Mouse (Mus musculus): Measurements from ENCODE around the gene Fbn1.

Fbn1 gene

DNA sequence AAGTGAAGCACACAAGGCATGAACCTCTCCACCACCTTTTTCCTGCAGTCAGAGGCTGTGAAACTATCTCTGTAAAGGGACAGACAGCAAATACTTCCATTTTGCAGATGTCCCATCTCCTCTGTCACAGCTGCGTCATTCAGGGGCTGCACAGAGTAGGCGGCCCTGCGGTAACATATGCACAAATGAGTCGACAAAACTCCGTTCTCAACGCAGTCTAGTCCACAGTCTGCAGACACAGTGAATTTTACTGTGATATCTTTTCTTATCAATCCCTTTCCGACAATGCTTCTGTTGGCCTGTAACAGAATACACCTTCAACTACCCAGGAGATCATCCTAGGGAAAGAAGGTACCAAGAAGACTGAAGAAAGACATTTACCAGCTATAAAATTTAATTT, 9.6 kb downstream of the Fbn1 start:
- DNase-seq (ENCODE audit: low spot score): no peak

DNA sequence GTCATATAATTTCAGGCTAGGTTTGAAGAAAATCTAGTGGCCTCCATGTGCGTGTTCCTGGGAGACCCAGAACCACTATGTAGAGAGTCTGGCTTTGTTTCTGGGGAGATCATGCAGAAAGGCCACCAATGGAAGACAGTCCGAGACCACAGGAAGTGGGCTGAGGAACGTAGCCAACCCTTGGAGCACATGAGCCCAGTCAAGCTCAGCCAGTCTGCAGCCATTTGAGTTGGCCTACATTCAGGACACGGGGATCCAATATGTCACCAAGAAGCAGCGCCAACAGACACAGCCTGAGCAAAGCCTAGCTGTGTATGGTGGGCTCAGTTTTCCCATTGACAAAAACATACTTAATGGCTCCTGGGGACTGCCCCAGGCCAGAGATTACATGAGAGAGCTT, 11.1 kb downstream of the Fbn1 start:
- DNase-seq (ENCODE audit: low spot score): no peak

DNA sequence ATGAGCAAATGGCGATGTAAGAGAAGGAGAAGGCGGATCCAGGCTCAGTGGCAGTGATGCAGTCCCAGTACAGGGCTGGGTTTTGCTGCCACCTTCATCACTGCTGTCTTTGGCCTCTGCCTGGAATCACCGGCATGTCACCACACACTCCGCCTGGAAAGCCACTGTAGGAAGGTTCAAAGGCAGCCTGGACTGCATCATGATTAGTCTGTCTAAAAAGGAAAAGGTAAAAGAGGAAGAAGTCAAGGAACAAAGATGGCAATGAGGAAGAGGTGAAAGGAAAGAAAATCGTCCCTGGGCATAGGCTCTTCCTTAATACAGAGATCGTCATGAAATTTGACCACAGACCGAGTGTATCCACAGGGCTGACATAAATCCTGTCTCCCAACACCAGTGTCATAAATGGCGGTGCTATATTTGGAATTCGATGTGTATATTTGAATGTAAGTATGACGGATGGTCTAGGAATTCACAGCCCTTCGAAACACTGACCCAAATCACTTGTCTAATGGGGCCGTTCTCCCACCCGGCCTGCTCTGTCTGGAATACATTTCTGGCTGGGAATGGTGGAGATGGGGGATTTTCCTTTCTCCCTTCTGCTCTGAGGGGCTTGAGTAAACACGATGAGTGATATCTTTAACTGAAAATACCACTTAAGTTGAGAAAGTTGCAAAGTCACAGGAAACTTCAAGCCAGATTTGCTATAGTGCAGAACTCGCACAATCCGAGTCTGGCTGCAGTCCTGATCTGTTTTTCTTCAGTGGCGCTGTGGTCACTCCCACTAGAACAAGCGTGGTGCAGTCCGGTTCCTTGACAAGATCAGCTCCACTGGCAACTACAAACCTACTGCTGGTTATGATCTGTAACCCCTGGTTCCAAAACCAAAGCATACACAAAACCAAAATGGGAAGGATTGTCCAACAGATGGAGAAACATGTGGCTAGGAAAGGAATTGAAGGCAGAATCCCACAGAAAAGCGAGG, 12.7 kb downstream of the Fbn1 start:
- DNase-seq (ENCODE audit: low spot score): no peak

DNA sequence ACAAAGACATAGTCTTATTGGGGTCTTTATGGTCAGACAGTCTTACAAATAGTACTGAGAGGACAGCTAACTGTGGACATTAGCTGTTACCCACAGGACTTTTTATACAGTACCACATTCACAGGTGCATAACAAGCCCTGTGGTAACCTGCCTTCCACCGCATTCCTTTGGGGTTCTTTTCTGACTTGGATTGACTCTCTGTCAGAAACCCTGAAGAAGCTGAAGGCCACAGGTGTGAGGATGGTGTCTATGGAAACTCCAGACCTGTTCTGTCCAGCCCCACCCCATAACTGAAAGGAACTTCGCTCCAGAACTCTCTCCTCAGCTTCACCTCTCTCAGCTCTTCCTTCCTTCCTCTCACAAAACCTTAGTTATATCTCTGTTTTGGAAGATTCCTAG, 13.5 kb downstream of the Fbn1 start:
- DNase-seq (ENCODE audit: low spot score): no peak

DNA sequence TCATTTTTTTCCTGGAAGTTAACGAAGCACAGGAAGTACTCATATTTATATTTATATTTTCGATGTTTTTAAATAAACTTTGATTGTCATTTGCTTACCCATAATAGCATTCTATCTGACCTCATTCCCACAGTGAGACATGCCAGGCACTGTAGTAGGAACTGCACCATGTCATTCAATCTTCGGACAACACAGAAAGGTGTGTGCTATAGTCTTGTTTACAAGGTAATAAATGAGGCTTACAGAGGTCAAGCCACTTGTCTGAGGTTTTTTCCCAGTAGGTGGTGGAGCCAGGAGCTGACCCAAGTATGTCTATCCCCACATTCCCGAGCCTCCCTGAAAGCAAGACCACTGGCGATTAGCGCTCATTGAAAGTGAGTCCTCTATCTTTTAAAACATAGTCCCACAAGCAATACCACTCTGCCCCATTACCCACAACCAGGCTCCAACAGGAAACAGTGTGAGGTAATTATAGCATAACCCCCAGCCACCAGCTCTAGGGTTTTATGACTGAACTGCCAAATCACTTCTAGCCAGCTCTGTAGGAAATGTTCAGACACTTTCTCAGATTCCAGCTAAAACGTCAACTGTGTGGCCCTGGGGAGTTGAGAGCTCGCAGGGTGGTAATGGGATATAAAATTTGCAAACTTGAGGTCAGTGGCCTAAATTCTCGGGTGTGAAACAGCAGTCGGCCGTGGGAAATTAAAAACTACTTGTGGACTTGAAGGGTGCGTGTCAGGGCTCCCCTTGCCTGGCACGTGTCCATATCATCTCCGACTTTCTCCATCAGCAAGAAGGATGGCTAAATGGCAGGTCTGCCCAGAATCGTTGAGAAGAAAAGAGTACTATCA, 15.5 kb downstream of the Fbn1 start:
- DNase-seq (ENCODE audit: low spot score): no peak

DNA sequence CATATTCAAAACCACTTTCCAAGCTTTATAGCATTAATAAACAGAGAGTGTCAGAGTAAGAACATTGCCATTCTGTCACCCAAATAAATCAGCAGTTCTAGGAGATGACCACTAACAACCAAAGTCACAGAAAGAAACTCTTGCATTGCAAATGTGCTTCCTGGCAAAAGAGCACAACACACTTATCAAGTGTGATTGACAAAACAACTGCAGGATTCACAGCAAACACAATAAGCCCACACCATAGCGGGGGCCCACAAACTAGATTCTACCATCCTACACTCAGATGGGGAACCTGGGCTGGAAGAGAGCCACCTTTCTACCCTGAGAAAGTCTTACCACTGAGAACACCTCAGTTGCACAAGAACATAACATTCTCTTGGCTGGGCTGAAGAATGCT, 17.8 kb downstream of the Fbn1 start:
- no peak for DNase-seq (ENCODE audit: low spot score)

DNA sequence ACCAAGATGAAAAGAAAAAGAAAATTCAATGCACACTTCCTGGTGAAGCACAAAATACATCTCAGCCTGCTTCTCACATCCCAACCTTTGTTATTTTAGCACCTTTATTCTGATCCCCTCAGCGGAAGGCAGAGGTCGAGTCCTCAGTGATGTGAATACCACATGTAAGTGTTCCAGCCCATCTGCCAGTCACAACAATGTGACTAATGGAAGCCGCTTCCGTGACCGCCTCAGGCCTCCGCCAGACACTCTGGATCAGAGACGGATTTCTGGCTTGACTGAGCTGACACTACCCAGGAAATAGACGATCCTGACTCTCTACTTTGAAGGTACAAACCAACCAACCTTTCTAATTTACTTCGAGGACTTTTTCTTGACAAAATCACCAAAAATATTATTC, 22.9 kb downstream of the Fbn1 start:
- DNase-seq (ENCODE audit: low spot score): no peak

DNA sequence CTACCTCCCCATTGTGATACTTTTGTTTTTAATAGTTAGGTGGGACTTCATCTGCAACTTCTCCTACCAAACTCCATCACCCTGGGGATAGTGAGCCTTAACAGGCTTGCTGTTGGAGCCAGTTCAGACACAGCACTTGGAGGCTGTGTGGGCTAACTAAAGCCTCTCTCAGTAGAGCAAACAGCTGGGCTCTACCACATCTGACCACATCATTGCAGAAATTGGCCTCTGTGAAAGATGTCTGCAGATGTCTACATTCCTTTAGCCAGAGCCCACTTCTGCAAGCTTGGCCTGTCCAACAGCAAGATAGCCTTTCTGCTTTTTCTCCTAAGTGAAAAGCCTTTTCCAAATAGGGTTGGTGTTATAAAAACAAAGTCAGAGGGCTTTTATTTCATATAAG, 23.6 kb downstream of the Fbn1 start:
- no peak for DNase-seq (ENCODE audit: low spot score)

DNA sequence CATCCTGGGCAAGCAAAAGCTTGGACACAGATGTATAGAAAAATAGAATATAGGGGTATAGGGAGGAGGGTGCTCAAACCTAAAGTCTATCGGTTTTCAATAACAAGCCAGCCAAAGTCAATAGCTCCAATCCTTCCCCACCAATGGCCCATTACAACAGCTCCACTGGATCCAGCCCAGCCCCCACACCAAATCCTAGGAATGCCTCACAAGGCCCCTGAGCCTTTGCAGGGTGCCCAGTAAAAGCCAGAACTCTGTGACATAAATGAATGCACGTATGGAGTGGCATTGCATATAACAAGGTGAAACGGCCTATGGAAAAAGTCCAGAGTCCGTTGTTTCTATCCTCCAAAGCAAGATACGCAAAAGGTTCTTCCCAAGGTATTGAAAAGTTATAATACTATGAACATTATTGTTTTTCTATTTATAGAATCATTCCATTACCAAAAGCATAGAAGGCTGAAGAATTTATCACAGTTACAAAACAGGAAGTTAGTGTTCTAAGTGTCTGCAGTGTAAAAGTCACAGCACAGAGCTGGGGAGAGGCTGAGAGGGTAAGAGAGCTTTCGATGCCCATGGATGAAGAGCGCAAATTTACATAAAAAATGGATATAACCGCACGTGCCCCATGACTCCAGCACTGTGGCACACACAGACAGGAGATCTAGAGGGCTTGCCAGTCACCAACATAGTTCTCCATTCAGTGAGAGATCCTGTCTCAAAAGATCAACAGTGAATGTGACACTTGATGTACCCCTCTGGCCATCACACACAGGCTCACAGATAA, 26.1 kb downstream of the Fbn1 start:
- no peak for DNase-seq (ENCODE audit: low spot score)

DNA sequence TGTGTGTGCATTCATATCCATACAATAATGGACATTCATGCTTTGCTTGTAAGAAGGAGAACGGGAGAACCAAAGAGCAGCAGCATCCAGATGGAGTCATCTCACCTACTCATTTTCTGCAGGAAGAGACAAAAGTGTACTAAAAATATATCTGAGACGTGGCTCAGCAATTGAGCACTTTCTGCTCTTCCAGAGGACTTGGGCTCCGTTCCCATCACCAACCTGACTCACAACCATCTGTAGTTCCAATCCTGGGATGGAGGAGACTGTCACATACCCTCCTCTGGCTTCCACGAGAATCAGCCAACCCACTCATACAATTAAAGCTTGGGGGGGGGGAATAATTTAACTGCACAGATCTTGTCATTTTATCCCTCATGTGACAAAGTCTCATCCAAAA, 26.7 kb downstream of the Fbn1 start:
- DNase-seq (ENCODE audit: low spot score): no peak

DNA sequence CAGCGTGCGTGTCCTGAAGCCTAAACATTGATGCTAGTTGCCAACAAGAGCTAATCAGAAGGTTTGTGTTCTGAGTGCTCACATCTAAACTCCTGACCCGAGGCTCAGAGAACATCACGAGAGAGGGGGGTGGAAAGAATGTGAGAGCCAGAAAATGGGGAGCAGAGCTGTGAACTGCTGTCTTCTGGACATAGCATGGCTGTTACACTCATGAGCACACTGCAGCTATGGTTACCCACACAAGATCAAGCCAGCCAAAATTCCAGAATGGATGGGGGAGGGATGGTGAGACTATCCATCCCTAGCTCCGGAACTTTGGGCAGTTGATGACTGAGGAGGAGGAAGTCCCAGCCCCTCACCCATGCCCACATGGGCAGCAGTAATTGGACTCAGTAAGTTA, 27.7 kb downstream of the Fbn1 start:
- no peak for DNase-seq (ENCODE audit: low spot score)

DNA sequence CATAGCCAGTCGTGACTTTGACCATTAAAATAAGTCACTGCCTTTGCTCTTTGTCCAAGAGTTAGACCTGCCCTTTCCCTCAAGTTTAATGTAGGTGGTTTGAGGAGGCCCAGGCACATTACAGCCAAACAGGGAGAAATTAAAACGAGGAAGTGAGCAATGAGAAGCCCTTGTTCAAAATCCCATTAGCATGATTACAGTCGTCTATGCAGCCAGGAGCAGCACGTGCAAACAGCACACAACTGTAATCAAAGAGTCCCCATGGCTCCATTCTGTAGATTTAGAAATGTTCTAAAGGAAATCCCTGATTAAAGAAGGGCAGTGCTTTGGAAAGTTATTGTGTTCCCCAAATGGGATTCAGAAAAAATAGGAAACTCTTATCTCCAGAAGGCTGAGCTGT, 29.1 kb downstream of the Fbn1 start:
- DNase-seq (ENCODE audit: low spot score): no peak

DNA sequence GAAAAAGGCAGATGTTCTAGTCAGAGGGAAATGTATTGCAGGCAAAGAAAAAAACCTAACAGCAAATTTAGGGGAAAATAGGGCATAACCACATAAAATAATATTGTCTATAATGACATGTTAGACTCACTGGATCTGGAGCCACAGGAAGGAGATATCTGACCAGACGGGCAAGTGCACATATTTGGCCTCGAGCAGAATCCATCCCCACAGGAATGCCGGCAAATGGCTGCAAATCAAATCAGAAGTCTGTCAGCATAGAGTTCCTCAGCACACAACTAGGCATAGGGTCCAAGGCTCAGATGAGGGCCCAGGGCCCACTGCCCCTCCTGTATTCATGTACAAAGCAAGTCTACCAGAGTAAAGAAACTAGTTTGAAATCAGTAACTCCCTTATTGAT, 30.4 kb downstream of the Fbn1 start:
- no peak for DNase-seq (ENCODE audit: low spot score)

DNA sequence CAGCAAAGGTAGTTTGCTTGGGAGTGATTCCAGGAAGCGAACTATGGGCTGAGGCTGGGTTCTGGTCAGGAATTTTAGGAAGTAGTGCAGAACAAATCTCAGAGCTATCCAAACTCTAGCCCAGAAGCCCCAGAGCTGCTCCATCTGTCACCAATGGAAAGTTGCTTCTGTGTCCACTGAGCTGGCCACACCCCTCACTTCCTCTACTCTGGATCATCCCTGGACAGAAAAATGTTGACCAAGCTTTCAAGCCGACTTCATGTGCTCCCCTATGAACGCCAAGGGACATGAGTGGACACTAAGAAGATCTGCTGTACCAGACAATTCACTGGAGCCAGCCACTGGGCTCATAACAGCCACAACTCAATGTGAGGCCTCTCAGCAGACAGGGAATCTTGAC, 31.6 kb downstream of the Fbn1 start:
- DNase-seq (ENCODE audit: low spot score): no peak

DNA sequence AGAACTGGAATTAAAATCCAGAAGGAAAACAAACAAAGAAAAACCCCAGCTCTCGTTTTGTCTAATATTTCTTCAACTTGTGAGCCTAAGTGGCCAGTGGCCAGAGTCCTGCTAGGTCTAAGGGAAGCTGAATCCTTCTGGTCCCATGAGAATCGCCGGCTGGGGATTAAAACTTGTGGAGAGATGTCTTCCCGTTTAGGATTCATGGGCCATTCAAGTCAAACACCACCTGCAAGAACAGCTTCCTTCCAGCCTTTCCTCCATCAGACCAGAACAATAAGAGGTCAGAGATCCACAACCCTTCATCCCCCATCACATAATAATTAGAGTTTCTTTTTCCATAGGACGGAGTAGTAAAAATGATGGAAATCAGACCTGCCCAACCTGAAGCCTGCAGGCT, 33.1 kb downstream of the Fbn1 start:
- DNase-seq (ENCODE audit: low spot score): no peak

DNA sequence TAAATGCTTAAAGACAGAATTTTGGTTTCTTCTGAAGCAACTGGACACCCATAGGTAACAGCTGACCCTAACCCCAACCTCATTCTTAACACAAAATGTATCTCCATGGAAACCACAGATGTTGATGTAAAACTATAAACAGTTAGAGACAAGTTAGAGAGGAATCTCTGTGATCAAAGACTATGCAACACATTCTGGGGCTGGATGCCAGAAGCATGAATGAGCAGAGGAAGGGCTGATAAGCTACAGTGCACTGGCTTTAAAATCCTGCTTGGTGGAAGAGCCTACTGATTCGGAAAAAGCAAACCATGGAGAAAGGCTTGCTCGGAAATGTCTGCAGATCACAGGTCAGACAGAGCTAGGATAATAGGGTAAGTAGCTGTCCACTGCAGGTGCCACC, 34.6 kb downstream of the Fbn1 start:
- no peak for DNase-seq (ENCODE audit: low spot score)

DNA sequence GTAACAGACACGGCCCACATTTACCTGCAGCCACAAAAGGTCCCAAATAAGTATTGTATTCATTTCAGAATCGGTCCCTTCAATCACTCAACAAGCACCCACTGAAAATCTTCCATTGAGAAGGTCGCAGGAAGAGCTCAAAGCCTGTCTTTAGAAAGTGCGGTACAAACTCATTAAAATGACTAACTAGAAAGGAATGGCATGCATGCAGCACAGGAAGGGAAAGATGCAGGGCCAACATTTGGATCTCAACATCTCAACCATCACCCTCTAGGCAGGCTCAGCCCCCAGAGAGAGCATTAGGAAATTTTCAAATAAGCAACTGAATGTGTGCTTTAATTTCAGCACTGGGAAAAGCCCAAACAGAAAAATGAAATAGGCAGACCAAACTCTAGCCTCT, 36.1 kb downstream of the Fbn1 start:
- DNase-seq (ENCODE audit: low spot score): no peak

DNA sequence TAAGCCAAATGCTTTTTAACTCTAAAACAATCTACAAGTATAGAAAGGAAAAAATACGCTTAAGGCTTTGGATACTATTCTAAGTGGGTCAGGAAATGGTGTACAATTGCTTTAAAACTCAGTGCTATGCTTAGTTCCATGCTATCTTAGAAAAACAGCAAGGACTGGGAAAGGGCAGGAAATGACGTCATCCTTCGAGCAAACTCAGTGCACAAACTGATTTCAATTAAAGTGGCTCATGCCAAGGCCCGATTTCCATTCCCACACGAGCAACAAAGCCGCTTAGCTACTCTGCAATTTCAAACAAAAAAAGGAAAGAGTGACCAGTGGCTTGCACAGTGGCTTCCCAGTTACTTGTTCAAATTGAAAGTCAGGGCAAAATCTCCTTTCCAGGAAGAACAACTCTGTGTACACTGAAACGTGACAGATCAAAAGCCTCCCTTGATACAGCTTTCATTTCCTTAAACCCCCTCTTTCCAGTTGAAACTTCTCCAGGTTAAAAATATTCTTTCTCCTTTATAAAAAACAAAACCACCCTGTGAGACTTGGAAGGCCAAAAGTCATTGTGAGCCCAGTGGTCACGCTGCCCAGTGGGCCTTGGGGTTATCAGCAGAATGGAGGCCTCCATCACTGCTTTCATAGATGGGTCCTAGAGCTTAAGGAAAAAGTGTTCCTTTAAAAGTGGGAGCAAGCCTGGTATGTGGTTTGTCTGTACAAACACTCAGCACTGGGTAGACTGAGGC, 37.1 kb downstream of the Fbn1 start:
- no peak for DNase-seq (ENCODE audit: low spot score)

DNA sequence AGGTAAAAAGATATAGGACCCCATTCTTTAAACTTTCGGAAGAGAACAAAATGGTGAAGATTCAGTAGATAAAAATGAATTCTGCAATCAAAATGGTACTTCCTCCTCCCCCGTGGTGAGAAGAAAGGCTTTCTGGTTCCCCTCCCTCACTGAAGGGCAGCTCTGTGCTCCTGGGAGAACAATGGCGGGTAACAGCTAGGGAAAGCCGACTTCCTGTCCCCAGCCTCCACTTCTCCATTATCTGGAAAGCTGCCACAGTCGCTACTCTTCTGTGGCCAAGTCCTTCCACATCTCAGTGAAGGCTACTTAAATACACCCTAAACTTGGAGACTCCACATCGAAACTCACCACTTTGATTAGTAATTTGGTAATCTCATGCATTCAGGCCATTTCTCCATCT, 43.8 kb downstream of the Fbn1 start:
- DNase-seq (ENCODE audit: low spot score): no peak

DNA sequence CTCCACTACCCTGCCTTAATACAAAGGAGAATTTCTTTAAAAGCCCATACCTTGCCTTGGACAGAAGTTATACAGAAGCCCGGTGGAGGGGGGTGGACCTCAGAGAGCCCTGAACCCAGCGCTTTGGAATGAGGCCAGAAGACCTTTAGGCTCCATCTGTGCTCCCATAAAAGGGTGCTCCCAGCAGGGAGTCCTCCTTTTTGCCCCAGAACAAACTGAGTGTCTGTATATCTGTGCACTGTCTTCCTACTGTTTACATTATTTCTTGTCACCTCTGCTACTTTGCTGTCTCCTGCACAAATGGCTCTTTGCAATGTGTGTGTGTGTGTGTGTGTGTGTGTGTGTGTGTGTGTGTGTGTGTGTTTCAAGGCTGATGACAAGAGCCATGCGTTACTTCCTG, 48.7 kb downstream of the Fbn1 start:
- no peak for DNase-seq (ENCODE audit: low spot score)

DNA sequence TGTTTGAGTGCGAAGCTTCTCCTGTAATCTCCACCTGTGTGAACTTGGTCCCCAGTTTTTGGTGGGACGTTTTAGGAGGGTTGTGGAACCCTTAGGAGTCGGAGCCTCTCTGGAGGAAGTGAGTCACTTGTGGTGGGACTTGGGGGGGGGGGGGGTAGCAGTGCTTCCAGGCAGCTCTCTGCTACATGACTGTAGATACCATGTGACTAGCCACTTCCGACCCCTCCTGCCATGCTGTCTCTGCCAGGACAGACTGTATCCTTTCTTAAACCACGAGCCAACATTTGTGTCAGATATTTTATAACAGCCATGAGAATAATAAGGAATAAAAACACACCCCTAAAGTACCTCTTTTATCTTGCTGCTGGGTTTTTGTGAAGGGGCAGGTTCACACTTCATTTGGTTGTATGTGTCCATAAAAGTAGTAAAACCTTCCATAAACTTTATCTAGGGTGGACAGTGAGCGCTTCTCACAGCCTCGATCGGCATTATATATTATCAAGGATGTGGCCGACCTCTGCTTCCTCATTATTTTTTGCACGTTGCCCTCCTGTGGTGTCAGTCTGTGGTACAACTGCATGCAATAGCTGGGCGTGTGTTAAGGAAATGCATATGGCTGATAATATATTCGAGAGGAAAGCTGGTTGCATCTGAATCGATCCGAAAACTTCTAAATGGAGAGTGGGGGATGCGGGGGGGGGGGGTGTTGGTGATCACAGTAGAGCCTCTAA, 51.6 kb downstream of the Fbn1 start:
- DNase-seq (ENCODE audit: low spot score): no peak

All from urinary bladder, postnatal 25 days (tissue).